Mouse (Mus musculus): ENCODE measurements around the gene Kcnc1.

Kcnc1 gene

GRCm38 (mm10) chr7:46477456-46477855, 81.2 kb downstream of the Kcnc1 start:
- DNase-seq, result no peak

DNA sequence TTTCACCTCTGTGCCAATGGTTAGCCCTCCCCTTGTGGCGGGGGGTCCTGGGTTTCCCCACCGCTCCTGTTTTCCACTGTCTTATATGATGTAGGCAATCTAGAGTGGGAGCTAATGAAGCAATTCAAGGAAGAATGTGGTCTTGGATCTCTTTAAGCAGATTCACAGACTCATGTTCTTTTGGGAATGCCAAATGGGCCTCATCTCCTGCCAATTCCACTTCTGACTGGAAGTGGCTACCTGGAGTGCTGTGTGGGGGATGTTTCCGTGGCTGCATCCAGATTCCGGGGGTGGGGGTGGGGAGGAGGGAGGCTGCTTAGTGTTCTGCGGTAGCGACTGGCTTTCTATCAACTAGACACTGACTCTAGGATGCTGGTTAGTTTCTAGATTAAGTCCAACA, 83.5 kb downstream of the Kcnc1 start:
- DNase-seq, result no peak

DNA sequence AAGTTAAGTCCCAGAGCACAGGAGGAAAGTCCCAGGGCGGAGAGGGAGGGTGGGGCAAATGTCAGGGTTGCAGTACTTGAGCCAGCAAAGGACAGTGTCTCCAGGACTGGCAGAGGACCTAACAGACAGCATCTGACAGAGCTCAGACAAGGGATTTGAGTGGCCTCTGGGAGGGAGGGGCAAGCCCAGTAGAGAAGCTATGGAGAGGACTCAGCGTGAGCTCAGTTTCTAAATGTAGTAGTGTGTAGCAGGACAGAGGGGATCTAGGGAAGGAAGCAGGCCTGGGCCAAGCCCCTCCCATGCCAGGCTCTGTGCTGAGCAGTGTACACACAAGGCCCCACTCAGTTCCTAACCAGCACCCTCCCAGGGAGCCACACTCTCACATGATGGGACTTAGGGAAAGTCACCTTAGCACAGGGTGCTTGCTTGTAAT, 85.8 kb downstream of the Kcnc1 start:
- DNase-seq, result peak in 1 of 2 experiments; percentile 13

- DNase-seq, result no peak
Measured at GRCm38 (mm10) chr7:46483050-46483449, 86.8 kb downstream of the Kcnc1 start.

DNA sequence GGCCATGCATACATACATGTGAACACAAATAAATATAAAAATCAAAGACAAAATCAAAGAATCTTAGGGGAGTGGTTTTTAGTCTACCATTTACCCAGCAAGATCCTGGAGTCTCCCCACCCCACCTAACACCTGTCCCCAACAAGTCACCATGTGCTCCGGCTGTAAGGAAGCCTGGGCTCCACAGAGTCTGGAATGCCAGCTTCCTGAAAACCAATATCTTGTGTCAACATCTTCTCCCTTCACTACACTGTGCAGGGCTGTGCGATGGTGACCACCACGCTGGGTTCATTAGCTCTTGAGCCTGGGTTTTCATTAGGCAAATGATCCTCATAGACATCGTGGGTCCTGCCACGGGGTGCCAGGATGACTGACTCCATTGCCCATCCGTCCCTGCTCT, 87.9 kb downstream of the Kcnc1 start:
- no peak for DNase-seq

- no peak for DNase-seq
Measured at GRCm38 (mm10) chr7:46486761-46487160, 90.5 kb downstream of the Kcnc1 start.

GRCm38 (mm10) chr7:46487354-46487753, 91.1 kb downstream of the Kcnc1 start:
- no peak for DNase-seq
